Mouse (Mus musculus) intestine, postnatal 0 days (tissue): ENCODE results near the gene Cep112. TPM values are rescaled to one million over a fixed set of nuclear protein-coding genes. Genes with fewer than 3 reads are reported as not detected.

Experiments used
- ATAC-seq: fragments of 200-750 bp; cut with Nextera tagmentation; 2 replicates; pipeline ENCODE4 v1.8.0; 2017; ENCODE audit warnings: mild to moderate bottlenecking, moderate TSS enrichment, moderate library complexity
- H3K27ac ChIP-seq: fragments of 300-500 bp; sonication (generic); 2 replicates; pipeline ENCODE4 v1.5.1; 2014; ENCODE audit warnings: mild to moderate bottlenecking, low read depth, low read length, moderate library complexity
- H3K27me3 ChIP-seq: fragments of 300-500 bp; sonication (generic); replicated peaks from 2 replicates; pipeline ENCODE4 v1.6.1; 2014; ENCODE audit warnings: low read length, mixed read lengths; ENCODE audit not compliant: control insufficient read depth, insufficient read depth
- H3K36me3 ChIP-seq: fragments of 300-500 bp; sonication (generic); 2 replicates; pipeline ENCODE4 v1.6.1; 2014; ENCODE audit warnings: mild to moderate bottlenecking, moderate library complexity; ENCODE audit not compliant: control insufficient read depth, insufficient read depth
- H3K4me1 ChIP-seq: fragments of 300-500 bp; sonication (generic); replicated peaks from 2 replicates; pipeline ENCODE4 v1.6.1; 2014; ENCODE audit warnings: antibody characterized with exemption, low read length, mixed read lengths; ENCODE audit not compliant: control insufficient read depth, insufficient read depth
- H3K4me2 ChIP-seq: fragments of 300-500 bp; sonication (generic); replicated peaks from 2 replicates; pipeline ENCODE4 v1.6.1; 2014; ENCODE audit warnings: low read depth, mild to moderate bottlenecking, moderate library complexity
- H3K4me3 ChIP-seq: fragments of 300-500 bp; sonication (generic); 2 replicates; pipeline ENCODE4 v1.5.1; 2014; ENCODE audit warnings: low read depth, low read length
- H3K9ac ChIP-seq: fragments of 300-500 bp; sonication (generic); 2 replicates; pipeline ENCODE4 v1.6.1; 2014; ENCODE audit warnings: mild to moderate bottlenecking, low read depth, low read length
- H3K9me3 ChIP-seq: fragments of 300-500 bp; sonication (generic); 2 replicates; pipeline ENCODE4 v1.6.1; 2016; ENCODE audit warnings: mixed run types; ENCODE audit not compliant: control insufficient read depth
- CTCF ChIP-seq: sonication (generic); IDR thresholded peaks from 2 replicates; pipeline ENCODE4 v1.5.1; 2016; ENCODE audit warnings: low read depth, mild to moderate bottlenecking, control low read depth, antibody characterized with exemption, moderate library complexity
- WGBS: fragments of 180-500 bp; shearing (Covaris S2); extraction: QIAGEN DNeasy Blood & Tissue Kit; methylation state at CpG from one replicate; pipeline ENCODE4 v1.1.7; 2014; 5-methylcytosine and 5-hydroxymethylcytosine counted together
- polyA plus RNA-seq: library from polyadenylated mRNA; unstranded; fragments of >200 nt; fragmentation: Nextera tagmentation; extraction: Ambion mirVana; gene quantifications from 2 replicates; pipeline ENCODE4 v1.2.1, GENCODE M21; 2015

The Cep112 gene
- polyA plus RNA-seq, 1 experiment from 2014 or later = 3.9 TPM

- Histone ChIP-seq H3K27ac (no peak overlapping the region), H3K4me2 (no peak overlapping the region), H3K4me1 (no peaks in the 10 kb centered on the region), H3K9me3 (no peaks in the 10 kb centered on the region), H3K36me3 (no peaks in the 10 kb centered on the region), H3K4me3 (no peak overlapping the region), H3K9ac (no peak overlapping the region), H3K27me3 (no peaks in the 10 kb centered on the region)
- 74% methylated on average over 4 of the region's 4 CpGs for WGBS
- TF ChIP-seq CTCF = no peak
- no peak for ATAC-seq
These were observed 39.8 kb downstream of the Cep112 start for GRCm38 (mm10) chr11:108464715-108465301.

GRCm38 (mm10) chr11:108475738-108476137 is 50.7 kb downstream of the Cep112 start:
- Histone ChIP-seq H3K4me2 (no peak overlapping the region), H3K27ac (no peak overlapping the region), H3K9ac (no peak overlapping the region), H3K4me1 (no peaks in the 10 kb centered on the region), H3K9me3 (no peaks in the 10 kb centered on the region), H3K4me3 (no peak overlapping the region), H3K36me3 (no peaks in the 10 kb centered on the region), H3K27me3 (no peaks in the 10 kb centered on the region)
- no peak for TF ChIP-seq CTCF
- no peak for ATAC-seq
- 72% methylated on average over 7 of the region's 7 CpGs for WGBS

- H3K27me3 ChIP-seq = no peaks in the 10 kb centered on the region
- 82% methylated on average over 1 of the region's 1 CpGs for WGBS
- no peak for ATAC-seq
- H3K27ac ChIP-seq = no peak overlapping the region
- TF ChIP-seq CTCF = no peak
- H3K9me3 ChIP-seq = no peaks in the 10 kb centered on the region
- no peak overlapping the region for H3K4me2 ChIP-seq
- H3K4me1 ChIP-seq = no peaks in the 10 kb centered on the region
- no peak overlapping the region for H3K4me3 ChIP-seq
- H3K36me3 ChIP-seq = no peaks in the 10 kb centered on the region
- no peak overlapping the region for H3K9ac ChIP-seq
These were observed 51.2 kb downstream of the Cep112 start for GRCm38 (mm10) chr11:108476226-108476625.

GRCm38 (mm10) chr11:108483976-108484375 is 59.0 kb downstream of the Cep112 start:
- H3K27ac ChIP-seq = no peak overlapping the region
- no peak for ATAC-seq
- no peaks in the 10 kb centered on the region for H3K36me3 ChIP-seq
- no peaks in the 10 kb centered on the region for H3K9me3 ChIP-seq
- H3K4me1 ChIP-seq = no peaks in the 10 kb centered on the region
- no peak overlapping the region for H3K9ac ChIP-seq
- H3K4me2 ChIP-seq = no peak overlapping the region
- WGBS = 67% methylated on average over 4 of the region's 4 CpGs
- TF ChIP-seq CTCF = no peak
- no peak overlapping the region for H3K4me3 ChIP-seq
- no peaks in the 10 kb centered on the region for H3K27me3 ChIP-seq

GRCm38 (mm10) chr11:108488256-108488655 is 63.3 kb downstream of the Cep112 start:
- Histone ChIP-seq H3K36me3 (no peaks in the 10 kb centered on the region), H3K9me3 (no peaks in the 10 kb centered on the region), H3K9ac (no peak overlapping the region), H3K4me2 (no peak overlapping the region), H3K4me3 (no peak overlapping the region), H3K27me3 (no peaks in the 10 kb centered on the region), H3K27ac (no peak overlapping the region), H3K4me1 (no peaks in the 10 kb centered on the region)
- no peak for ATAC-seq
- WGBS = 82% methylated on average over 2 of the region's 2 CpGs
- TF ChIP-seq CTCF = no peak

- H3K27ac ChIP-seq = no peak overlapping the region
- no peaks in the 10 kb centered on the region for H3K9me3 ChIP-seq
- ATAC-seq = no peak
- TF ChIP-seq CTCF = no peak
- no peak overlapping the region for H3K9ac ChIP-seq
- H3K4me3 ChIP-seq = no peak overlapping the region
- no peaks in the 10 kb centered on the region for H3K27me3 ChIP-seq
- H3K36me3 ChIP-seq = no peaks in the 10 kb centered on the region
- H3K4me2 ChIP-seq = no peak overlapping the region
- WGBS = 88% methylated on average over 4 of the region's 4 CpGs
- no peaks in the 10 kb centered on the region for H3K4me1 ChIP-seq
These were observed 64.9 kb downstream of the Cep112 start for GRCm38 (mm10) chr11:108489863-108490262.

- 85% methylated on average over 5 of the region's 5 CpGs for WGBS
- H3K4me1 ChIP-seq = no peaks in the 10 kb centered on the region
- H3K27ac ChIP-seq = no peak overlapping the region
- H3K4me2 ChIP-seq = no peak overlapping the region
- no peak overlapping the region for H3K4me3 ChIP-seq
- no peak for TF ChIP-seq CTCF
- ATAC-seq = no peak
- no peaks in the 10 kb centered on the region for H3K9me3 ChIP-seq
- no peak overlapping the region for H3K9ac ChIP-seq
- H3K27me3 ChIP-seq = no peaks in the 10 kb centered on the region
- no peaks in the 10 kb centered on the region for H3K36me3 ChIP-seq
These were observed 83.2 kb downstream of the Cep112 start for GRCm38 (mm10) chr11:108508190-108508589.
